Comparison of ENCODE assay signal across 8 mouse cellular contexts in genomic region chr1:74771931-74772620, GRCm38 (mm10). TPM values are rescaled to one million over a fixed set of nuclear protein-coding genes. Genes with fewer than 3 reads are reported as not detected.
DNase-seq lines count a peak whose midpoint lies in the region; ATAC-seq lines count a peak whose summit lies in the region.

No protein-coding gene starts in this region.

- peak overlapping the region; percentile 53 for H3K9ac ChIP-seq in embryonic facial prominence, embryonic 12.5 days
- peak overlapping the region; percentile 57 for H3K9ac ChIP-seq in hindbrain, embryonic 16.5 days (ENCODE audit: low read depth, low read length)
- peak overlapping the region; percentile 39; the same call in 1 of the 2 replicates for H3K9ac ChIP-seq in midbrain, embryonic 14.5 days (replicated peaks; ENCODE audit: low read length)

- H3K4me1 ChIP-seq in embryonic facial prominence, embryonic 12.5 days = peaks cover 33% of the 10 kb centered on the region
- H3K4me1 ChIP-seq in hindbrain, embryonic 16.5 days (ENCODE audit: control insufficient read depth, insufficient read depth, low read depth, low read length) = peaks cover 22% of the 10 kb centered on the region
- H3K4me1 ChIP-seq in midbrain, embryonic 14.5 days (ENCODE audit: control insufficient read depth, insufficient read depth, low read length) = peaks cover 17% of the 10 kb centered on the region; the same call in 1 of the 2 replicates

- H3K4me3 ChIP-seq in embryonic facial prominence, embryonic 12.5 days = peak overlapping the region; percentile 55
- H3K4me3 ChIP-seq in hindbrain, embryonic 16.5 days (ENCODE audit: low read length) = peak overlapping the region; percentile 52
- H3K4me3 ChIP-seq in midbrain, embryonic 14.5 days (replicated peaks; ENCODE audit: low read depth, low read length) = peak overlapping the region; percentile 41

- DNase-seq in ovary, postnatal 36 days (ENCODE audit: low spot score) = peak; percentile 40
- no peak for DNase-seq in ovary, postnatal 10 days (ENCODE audit: low spot score)
- no peak for DNase-seq in midbrain, embryonic 14.5 days
- DNase-seq in gastrocnemius, adult 18-20 months (ENCODE audit: low spot score) = no peak
- no peak for DNase-seq in layer of hippocampus, adult 9-11 months
- no peak for DNase-seq in layer of hippocampus, postnatal 36 days

- peaks cover 92% of the 10 kb centered on the region for H3K27me3 ChIP-seq in embryonic facial prominence, embryonic 12.5 days
- H3K27me3 ChIP-seq in hindbrain, embryonic 16.5 days (replicated peaks; ENCODE audit: control insufficient read depth, insufficient read depth, low read length) = peaks cover 70% of the 10 kb centered on the region
- H3K27me3 ChIP-seq in midbrain, embryonic 14.5 days (ENCODE audit: control insufficient read depth, insufficient read depth, low read length) = peaks cover 80% of the 10 kb centered on the region

- no peak overlapping the region; the same call in 1 of the 2 replicates for H3K27ac ChIP-seq in embryonic facial prominence, embryonic 12.5 days
- H3K27ac ChIP-seq in hindbrain, embryonic 16.5 days (ENCODE audit: low read depth, low read length) = no peak overlapping the region
- H3K27ac ChIP-seq in midbrain, embryonic 14.5 days (replicated peaks; ENCODE audit: low read depth, low read length) = no peak overlapping the region

- peak overlapping the region; percentile 98 for H3K4me2 ChIP-seq in embryonic facial prominence, embryonic 12.5 days (replicated peaks)
- H3K4me2 ChIP-seq in hindbrain, embryonic 16.5 days (ENCODE audit: low read length) = peak overlapping the region; percentile 97
- H3K4me2 ChIP-seq in midbrain, embryonic 14.5 days (ENCODE audit: low read length) = peak overlapping the region; percentile 84

- no peak for ATAC-seq in embryonic facial prominence, embryonic 12.5 days (ENCODE audit: insufficient number of reproducible peaks, insufficient read depth, low FRiP score, low TSS enrichment)
- ATAC-seq in hindbrain, embryonic 16.5 days = peak; percentile 10; the same call in 1 of the 2 replicates
- ATAC-seq in midbrain, embryonic 14.5 days (ENCODE audit: low FRiP score, low TSS enrichment) = no peak

- 0% methylated on average over 42 of the region's 51 CpGs for WGBS in embryonic facial prominence, embryonic 12.5 days
- under 1% methylated on average over 32 of the region's 51 CpGs for WGBS in hindbrain, embryonic 16.5 days
- WGBS in midbrain, embryonic 14.5 days = under 1% methylated on average over 51 of the region's 51 CpGs

- H3K9me3 ChIP-seq in embryonic facial prominence, embryonic 12.5 days = no peaks in the 10 kb centered on the region
- H3K9me3 ChIP-seq in hindbrain, embryonic 16.5 days (ENCODE audit: control insufficient read depth, low read length) = no peaks in the 10 kb centered on the region
- H3K9me3 ChIP-seq in midbrain, embryonic 14.5 days (ENCODE audit: control insufficient read depth, low read length) = no peaks in the 10 kb centered on the region

- H3K36me3 ChIP-seq in embryonic facial prominence, embryonic 12.5 days = no peaks in the 10 kb centered on the region
- H3K36me3 ChIP-seq in hindbrain, embryonic 16.5 days (ENCODE audit: control insufficient read depth, insufficient read depth, low read length) = no peaks in the 10 kb centered on the region
- H3K36me3 ChIP-seq in midbrain, embryonic 14.5 days (ENCODE audit: control insufficient read depth, insufficient read depth, low read length) = no peaks in the 10 kb centered on the region

RNA-seq across cellular contexts. Expression of gene Wnt6, which starts 0.4 kb away (rescaled TPM):
- 30.1 and 30.8 TPM in 2 replicates for polyA plus RNA-seq in embryonic facial prominence, embryonic 12.5 days (2016; fragmentation: Nextera tagmentation; extraction: Ambion mirVana)
- 4.9 and 6.1 TPM in 2 replicates for polyA plus RNA-seq in hindbrain, embryonic 16.5 days (2015; fragmentation: Nextera tagmentation; extraction: Ambion mirVana)
- polyA plus RNA-seq in midbrain, embryonic 14.5 days (2014; fragmentation: Nextera tagmentation; extraction: Ambion mirVana) = 2.7 TPM in 1 of 2 replicates, not detected in the other
- total RNA-seq in gastrocnemius, adult 18-20 months (2021) = under 1 TPM; 0.45 to 0.50 TPM
- total RNA-seq in layer of hippocampus, postnatal 36 days (2021) = under 1 TPM; 0.30 to 0.81 TPM

RNA-seq across cellular contexts. Expression of gene Wnt10a, which starts 19.2 kb away (rescaled TPM):
- 3.1 and 3.5 TPM in 2 replicates for polyA plus RNA-seq in embryonic facial prominence, embryonic 12.5 days (2016; fragmentation: Nextera tagmentation; extraction: Ambion mirVana)
- 0.40 TPM in 2 replicates for polyA plus RNA-seq in hindbrain, embryonic 16.5 days (2015; fragmentation: Nextera tagmentation; extraction: Ambion mirVana)
- polyA plus RNA-seq in midbrain, embryonic 14.5 days (2014; fragmentation: Nextera tagmentation; extraction: Ambion mirVana) = 0.11 and 0.36 TPM in 2 replicates
- total RNA-seq in gastrocnemius, adult 18-20 months (2021) = under 1 TPM; 0.11 to 0.14 TPM
- 1 to 10 TPM; 1.8 to 2.6 TPM for total RNA-seq in layer of hippocampus, postnatal 36 days (2021)

RNA-seq across cellular contexts. Expression of gene Prkag3, which starts 23.1 kb away (rescaled TPM):
- 0.47 and 0.56 TPM in 2 replicates for polyA plus RNA-seq in embryonic facial prominence, embryonic 12.5 days (2016; fragmentation: Nextera tagmentation; extraction: Ambion mirVana)
- polyA plus RNA-seq in hindbrain, embryonic 16.5 days (2015; fragmentation: Nextera tagmentation; extraction: Ambion mirVana) = 0.13 and 0.36 TPM in 2 replicates
- polyA plus RNA-seq in midbrain, embryonic 14.5 days (2014; fragmentation: Nextera tagmentation; extraction: Ambion mirVana) = not detected in 2 replicates
- 100 to 1,000 TPM in 1 of 2 experiments, 10 to 100 TPM in 1; 75.0 to 102 TPM for total RNA-seq in gastrocnemius, adult 18-20 months (2021)
- total RNA-seq in layer of hippocampus, postnatal 36 days (2021) = not detected

RNA-seq across cellular contexts. Expression of gene Cyp27a1, which starts 58.7 kb away (rescaled TPM):
- polyA plus RNA-seq in embryonic facial prominence, embryonic 12.5 days (2016; fragmentation: Nextera tagmentation; extraction: Ambion mirVana) = 9.1 and 10.5 TPM in 2 replicates
- 2.4 and 3.5 TPM in 2 replicates for polyA plus RNA-seq in hindbrain, embryonic 16.5 days (2015; fragmentation: Nextera tagmentation; extraction: Ambion mirVana)
- 0.53 and 2.1 TPM in 2 replicates for polyA plus RNA-seq in midbrain, embryonic 14.5 days (2014; fragmentation: Nextera tagmentation; extraction: Ambion mirVana)
- 10 to 100 TPM; 55.7 to 57.8 TPM for total RNA-seq in gastrocnemius, adult 18-20 months (2021)
- 1 to 10 TPM; 1.5 to 1.7 TPM for total RNA-seq in layer of hippocampus, postnatal 36 days (2021)
